ENCODE assay signal across 8 mouse cellular contexts in genomic region chr9:8003301-8004271, GRCm38 (mm10). TPM values are rescaled to one million over a fixed set of nuclear protein-coding genes. Genes with fewer than 3 reads are reported as not detected.
A peak's percentile ranks its signal among the peaks of the same experiment; 100 is the strongest.
DNase-seq lines count a peak whose midpoint lies in the region; ATAC-seq lines count a peak whose summit lies in the region.

No protein-coding gene starts in this region.

- ATAC-seq in CD4-positive, CD25-positive, alpha-beta regulatory T cell, adult 4 months: no peak
- ATAC-seq in intestine, embryonic 15.5 days: peak; percentile 80
- ATAC-seq in midbrain, embryonic 12.5 days (ENCODE audit: low FRiP score, low read depth): peak; percentile 62
- ATAC-seq in stomach, embryonic 15.5 days (ENCODE audit: insufficient read depth, low FRiP score, low read depth): peak; percentile 78

- under 1% methylated on average over 82 of the region's 82 CpGs for WGBS in intestine, embryonic 15.5 days
- under 1% methylated on average over 76 of the region's 82 CpGs for WGBS in limb, embryonic 10.5 days
- under 1% methylated on average over 79 of the region's 82 CpGs for WGBS in midbrain, embryonic 12.5 days
- WGBS in stomach, embryonic 15.5 days: under 1% methylated on average over 71 of the region's 82 CpGs

- peak overlapping the region; percentile 96 for H3K4me3 ChIP-seq in intestine, embryonic 15.5 days (replicated peaks)
- H3K4me3 ChIP-seq in limb, embryonic 10.5 days: peak overlapping the region; percentile 85
- peak overlapping the region; percentile 81 for H3K4me3 ChIP-seq in midbrain, embryonic 12.5 days
- peak overlapping the region; percentile 92 for H3K4me3 ChIP-seq in stomach, embryonic 15.5 days (replicated peaks)

- H3K27me3 ChIP-seq in intestine, embryonic 15.5 days (replicated peaks): no peaks in the 10 kb centered on the region
- no peaks in the 10 kb centered on the region for H3K27me3 ChIP-seq in limb, embryonic 10.5 days (ENCODE audit: low read depth, poor library complexity, severe bottlenecking)
- peaks cover 8% of the 10 kb centered on the region; the same call in 1 of the 2 replicates for H3K27me3 ChIP-seq in midbrain, embryonic 12.5 days
- H3K27me3 ChIP-seq in stomach, embryonic 15.5 days (replicated peaks): no peaks in the 10 kb centered on the region

- H3K36me3 ChIP-seq in intestine, embryonic 15.5 days: peaks cover 3% of the 10 kb centered on the region; the same call in 1 of the 2 replicates
- H3K36me3 ChIP-seq in limb, embryonic 10.5 days: peaks cover 34% of the 10 kb centered on the region
- H3K36me3 ChIP-seq in midbrain, embryonic 12.5 days: peaks cover 15% of the 10 kb centered on the region; the same call in 1 of the 2 replicates
- H3K36me3 ChIP-seq in stomach, embryonic 15.5 days: peaks cover 10% of the 10 kb centered on the region; the same call in 1 of the 2 replicates

- H3K27ac ChIP-seq in intestine, embryonic 15.5 days: peak overlapping the region; percentile 98
- H3K27ac ChIP-seq in limb, embryonic 10.5 days: peak overlapping the region; percentile 100
- peak overlapping the region; percentile 89 for H3K27ac ChIP-seq in midbrain, embryonic 12.5 days (replicated peaks)
- peak overlapping the region; percentile 98 for H3K27ac ChIP-seq in stomach, embryonic 15.5 days

- peak overlapping the region; percentile 95 for H3K9ac ChIP-seq in intestine, embryonic 15.5 days
- H3K9ac ChIP-seq in midbrain, embryonic 12.5 days (replicated peaks): peak overlapping the region; percentile 83
- peak overlapping the region; percentile 97 for H3K9ac ChIP-seq in stomach, embryonic 15.5 days

- no peaks in the 10 kb centered on the region for H3K9me3 ChIP-seq in intestine, embryonic 15.5 days
- no peaks in the 10 kb centered on the region for H3K9me3 ChIP-seq in limb, embryonic 10.5 days (replicated peaks)
- H3K9me3 ChIP-seq in midbrain, embryonic 12.5 days: no peaks in the 10 kb centered on the region
- no peaks in the 10 kb centered on the region for H3K9me3 ChIP-seq in stomach, embryonic 15.5 days

- peak overlapping the region; percentile 66 for H3K4me2 ChIP-seq in intestine, embryonic 15.5 days (replicated peaks)
- peak overlapping the region; percentile 84 for H3K4me2 ChIP-seq in midbrain, embryonic 12.5 days (replicated peaks)
- H3K4me2 ChIP-seq in stomach, embryonic 15.5 days: peak overlapping the region; percentile 58

- peak; percentile 35 for DNase-seq in CD4-positive, CD25-positive, alpha-beta regulatory T cell, adult 2 months (ENCODE audit: low read depth, low spot score)
- peak; percentile 82 for DNase-seq in embryo, embryonic 10.5 days (ENCODE audit: low spot score)
- DNase-seq in gastrocnemius, postnatal 36 days: peak; percentile 30 to 64
- DNase-seq in limb, embryonic 10.5 days (ENCODE audit: low spot score): peak; percentile 83

- peaks cover 3% of the 10 kb centered on the region for H3K4me1 ChIP-seq in intestine, embryonic 15.5 days (replicated peaks)
- peaks cover 34% of the 10 kb centered on the region for H3K4me1 ChIP-seq in limb, embryonic 10.5 days
- peaks cover 25% of the 10 kb centered on the region for H3K4me1 ChIP-seq in midbrain, embryonic 12.5 days
- H3K4me1 ChIP-seq in stomach, embryonic 15.5 days: peaks cover 3% of the 10 kb centered on the region; the same call in 1 of the 2 replicates

- intact Hi-C loops in gastrocnemius, postnatal 36 days (cut with DNase I): loop anchor here (10.0 kb wide), 1 partner anchor 159 kb away; no protein-coding TSS in a partner anchor

RNA-seq across cellular contexts. Expression of gene Yap1, which starts 0.8 kb away (rescaled TPM):
- not detected for polyA plus RNA-seq in CD4-positive, CD25-positive, alpha-beta regulatory T cell, adult 4 months (2017; shearing (Covaris generic))
- 10 to 100 TPM; 30.8 to 34.9 TPM for total RNA-seq in gastrocnemius, postnatal 36 days (2021)
- polyA plus RNA-seq in intestine, embryonic 15.5 days (2015; fragmentation: Nextera tagmentation; extraction: Ambion mirVana): 25.3 and 25.9 TPM in 2 replicates
- polyA plus RNA-seq in limb, embryonic 10.5 days (2016; fragmentation: Nextera tagmentation; extraction: Ambion mirVana): 49.6 and 55.6 TPM in 2 replicates
- 31.0 and 32.0 TPM in 2 replicates for polyA plus RNA-seq in midbrain, embryonic 12.5 days (2016; fragmentation: Nextera tagmentation; extraction: Ambion mirVana)
- 29.4 and 29.7 TPM in 2 replicates for polyA plus RNA-seq in stomach, embryonic 15.5 days (2015; fragmentation: Nextera tagmentation; extraction: Ambion mirVana)

RNA-seq across cellular contexts. Expression of gene Cfap300, which starts 39.0 kb away (rescaled TPM):
- polyA plus RNA-seq in CD4-positive, CD25-positive, alpha-beta regulatory T cell, adult 4 months (2017; shearing (Covaris generic)): under 1 TPM in 1 of 2 experiments, not detected in 1; 0.54 TPM
- total RNA-seq in gastrocnemius, postnatal 36 days (2021): under 1 TPM; 0.26 to 0.37 TPM
- polyA plus RNA-seq in intestine, embryonic 15.5 days (2015; fragmentation: Nextera tagmentation; extraction: Ambion mirVana): 7.6 and 8.6 TPM in 2 replicates
- polyA plus RNA-seq in limb, embryonic 10.5 days (2016; fragmentation: Nextera tagmentation; extraction: Ambion mirVana): 15.2 and 18.1 TPM in 2 replicates
- 16.0 and 17.2 TPM in 2 replicates for polyA plus RNA-seq in midbrain, embryonic 12.5 days (2016; fragmentation: Nextera tagmentation; extraction: Ambion mirVana)
- polyA plus RNA-seq in stomach, embryonic 15.5 days (2015; fragmentation: Nextera tagmentation; extraction: Ambion mirVana): 8.5 and 10.7 TPM in 2 replicates

Comparison
In these comparisons a context has a peak if more than half of its experiments do, and no peak if none do; other contexts are left out.
1. RNA of gene Yap1, which starts 0.8 kb away (polyA plus RNA-seq): 49.6 to 55.6 TPM in limb, embryonic 10.5 days, 31.0 to 32.0 TPM in midbrain, embryonic 12.5 days, 29.4 to 29.7 TPM in stomach, embryonic 15.5 days and 25.3 to 25.9 TPM in intestine, embryonic 15.5 days; not detected in CD4-positive, CD25-positive, alpha-beta regulatory T cell, adult 4 months; every median in the first group is over 10 times any median in the second.
2. Peak in every context shown above with its lines, with median percentiles within 50 percentile points of each other: DNase-seq, H3K27ac ChIP-seq, H3K4me2 ChIP-seq, H3K4me3 ChIP-seq and H3K9ac ChIP-seq.